Mouse (Mus musculus) layer of hippocampus, adult 9-10 months (tissue): ENCODE measurements around the gene Rcsd1.

Source experiments
- DNase-seq: peaks from one replicate; pipeline ENCODE4 v3.0.0; 2022; ENCODE audit warnings: low spot score

The Rcsd1 gene

DNA sequence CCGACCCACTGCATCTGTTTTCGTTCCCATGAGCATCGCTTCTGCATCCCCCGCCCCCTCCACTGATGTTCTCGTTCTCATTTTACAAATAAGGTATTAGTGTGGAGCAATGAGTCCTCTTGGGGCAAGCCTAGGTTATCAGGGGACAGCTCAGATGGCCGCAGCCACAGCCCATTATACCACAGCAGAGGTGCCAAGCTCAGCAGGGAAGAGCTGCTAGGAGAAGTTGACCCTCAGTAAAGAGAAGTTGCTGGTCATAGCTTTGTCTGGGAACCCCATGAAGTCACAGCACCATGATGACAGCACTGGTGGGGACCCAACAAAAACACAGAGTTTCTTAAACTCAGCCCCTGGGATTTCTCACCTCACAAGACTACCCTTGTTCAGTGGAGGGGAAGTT is 47.8 kb downstream of the Rcsd1 start:
- no peak for DNase-seq

DNA sequence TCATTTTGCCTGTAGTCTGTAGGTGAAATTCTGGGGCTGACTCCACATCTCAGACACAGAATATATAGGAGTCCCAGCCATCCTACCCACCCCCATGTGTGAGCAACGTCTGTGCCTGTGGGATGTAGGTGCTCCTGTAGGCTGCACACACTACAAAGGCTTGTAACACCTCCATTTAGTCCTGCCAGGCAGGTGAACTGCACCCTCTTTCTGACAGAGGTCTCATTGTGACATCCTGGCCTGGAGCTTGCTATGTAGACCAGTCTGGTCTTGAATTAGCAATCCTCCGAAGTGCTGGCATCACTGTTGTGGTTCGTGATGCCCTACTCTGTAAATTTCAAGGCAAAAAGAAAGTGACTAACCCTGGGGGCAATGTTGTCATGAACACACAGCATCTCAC is 48.4 kb downstream of the Rcsd1 start:
- DNase-seq: no peak

DNA sequence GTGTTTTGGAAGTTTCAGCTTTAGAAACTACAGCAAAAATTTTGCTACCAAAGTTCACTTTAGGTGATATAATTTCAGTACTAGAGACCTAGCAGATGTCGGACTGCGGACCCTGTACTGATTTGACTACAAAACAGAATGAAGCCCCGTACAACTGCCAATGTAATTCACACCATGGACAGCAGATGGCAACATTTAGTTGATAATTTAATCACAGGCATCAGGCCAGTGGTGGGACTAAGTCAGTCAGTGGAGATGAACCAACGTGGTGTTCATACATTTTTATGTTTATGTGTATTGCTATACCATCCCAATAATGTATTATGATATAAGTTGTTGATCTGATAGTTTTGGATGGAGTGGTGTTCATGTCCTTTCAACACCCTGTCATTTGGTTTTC is 48.8 kb downstream of the Rcsd1 start:
- DNase-seq: peak; percentile 70

DNA sequence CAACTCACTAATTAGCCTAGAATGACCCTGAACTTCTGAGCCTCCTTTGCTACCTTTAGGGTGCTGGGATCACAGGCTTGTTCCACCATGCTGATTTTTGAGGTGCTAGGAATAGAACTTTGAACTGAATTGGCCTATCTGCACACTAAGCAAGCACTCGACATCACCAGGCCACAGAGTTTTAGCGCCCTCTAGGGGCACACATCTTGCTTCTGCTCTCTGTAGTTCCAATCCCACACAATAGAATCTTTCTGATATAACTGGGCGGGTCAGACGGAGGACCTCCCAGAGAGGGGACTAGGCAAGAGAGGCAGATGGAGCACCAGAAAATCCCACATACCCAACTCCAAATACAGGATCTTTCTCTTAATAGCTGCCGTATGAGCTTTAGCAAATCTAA is 51.0 kb downstream of the Rcsd1 start:
- DNase-seq: peak; percentile 83

DNA sequence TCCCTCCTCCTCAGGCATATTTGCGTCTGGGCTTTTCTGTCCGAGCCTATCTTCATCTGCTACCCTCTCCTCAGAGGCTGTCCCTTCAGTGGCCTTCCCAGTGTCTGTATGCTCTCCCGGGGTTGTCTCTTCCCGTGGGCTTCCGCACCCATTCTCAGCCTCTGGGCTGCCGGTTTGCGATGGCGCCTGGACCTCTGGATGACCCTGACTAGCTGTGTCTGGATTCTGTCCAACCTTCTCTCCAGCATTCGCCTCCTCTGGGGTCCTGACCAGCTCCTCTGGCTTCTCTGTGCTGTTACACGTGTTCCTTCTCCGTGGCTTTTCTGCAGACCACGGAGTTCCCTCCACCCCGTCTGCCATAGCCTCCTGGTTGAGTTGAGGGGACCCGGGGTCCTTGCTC is 54.1 kb downstream of the Rcsd1 start:
- DNase-seq: no peak

DNA sequence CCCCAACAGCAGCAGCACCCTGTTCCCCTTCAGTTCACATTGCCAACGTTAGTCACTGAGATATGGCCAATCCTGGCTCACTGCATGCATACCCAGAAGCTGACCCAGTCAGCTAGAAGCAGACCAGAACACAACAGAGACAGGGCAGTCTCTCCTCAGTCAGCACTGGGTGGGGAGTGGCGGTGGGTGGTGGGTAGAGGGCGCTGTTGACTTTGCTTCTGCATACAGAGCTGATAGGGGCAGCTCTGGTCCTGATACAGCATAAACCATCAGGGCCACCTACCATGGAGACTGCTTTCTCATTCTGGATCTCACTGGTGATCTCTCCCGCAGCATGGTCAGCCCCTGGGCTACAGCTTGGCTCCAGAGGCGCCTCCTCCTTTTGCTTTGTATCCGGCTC is 54.5 kb downstream of the Rcsd1 start:
- no peak for DNase-seq

DNA sequence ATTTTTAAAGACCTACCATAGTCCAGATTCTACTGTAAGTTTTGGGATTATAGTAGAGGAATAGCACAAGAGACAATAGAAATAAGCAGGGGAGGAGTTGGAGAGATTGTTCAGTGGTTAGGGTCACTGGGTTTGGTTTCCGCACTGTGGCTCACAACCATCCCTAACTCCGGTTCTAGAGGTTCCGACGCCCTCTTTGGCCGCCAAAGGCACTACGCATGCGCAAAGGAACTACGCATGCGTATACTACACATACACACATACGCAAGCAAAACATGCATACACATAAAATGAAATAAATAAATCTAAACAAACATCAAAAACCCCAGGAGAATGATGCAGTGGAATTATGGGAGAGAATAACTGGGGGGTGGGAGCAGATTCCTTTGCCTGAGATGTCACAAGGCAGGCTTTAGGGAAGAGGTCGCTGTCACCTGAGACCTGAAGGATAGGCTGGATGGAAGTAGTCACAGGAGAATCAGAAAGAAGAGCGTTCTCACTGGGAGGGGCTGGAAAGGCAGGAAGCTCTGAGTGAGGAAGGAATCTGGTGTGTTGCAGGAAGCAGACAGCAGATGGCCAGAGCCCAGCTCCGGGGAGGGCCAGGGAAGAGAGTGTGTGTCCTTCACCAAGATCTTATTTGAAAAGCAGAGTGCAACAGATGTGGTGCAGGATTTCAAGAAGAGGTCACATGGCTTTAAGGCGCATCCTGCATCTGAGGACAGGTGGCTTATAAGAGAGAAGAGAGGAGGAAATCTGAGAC is 56.3 kb downstream of the Rcsd1 start:
- no peak for DNase-seq

DNA sequence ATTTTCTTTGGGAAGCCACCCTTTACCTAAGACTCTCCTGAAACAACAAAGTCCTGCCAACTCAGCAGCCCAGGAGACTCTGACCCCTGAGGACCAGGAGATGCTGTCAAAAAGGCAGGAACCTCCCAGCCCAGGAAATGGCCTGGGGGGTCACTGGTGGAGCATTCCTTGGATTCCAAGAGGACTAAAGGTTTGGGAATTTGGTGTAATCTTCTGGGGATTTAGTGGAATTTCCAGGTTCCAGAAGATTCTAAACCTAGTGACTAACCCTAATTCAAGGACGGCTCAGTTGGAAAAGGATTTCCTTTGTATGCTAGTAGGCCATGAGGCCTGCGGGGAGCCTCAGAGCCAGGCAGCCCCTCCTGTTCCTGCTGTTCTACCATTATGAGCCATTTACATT is 57.0 kb downstream of the Rcsd1 start:
- DNase-seq: no peak

DNA sequence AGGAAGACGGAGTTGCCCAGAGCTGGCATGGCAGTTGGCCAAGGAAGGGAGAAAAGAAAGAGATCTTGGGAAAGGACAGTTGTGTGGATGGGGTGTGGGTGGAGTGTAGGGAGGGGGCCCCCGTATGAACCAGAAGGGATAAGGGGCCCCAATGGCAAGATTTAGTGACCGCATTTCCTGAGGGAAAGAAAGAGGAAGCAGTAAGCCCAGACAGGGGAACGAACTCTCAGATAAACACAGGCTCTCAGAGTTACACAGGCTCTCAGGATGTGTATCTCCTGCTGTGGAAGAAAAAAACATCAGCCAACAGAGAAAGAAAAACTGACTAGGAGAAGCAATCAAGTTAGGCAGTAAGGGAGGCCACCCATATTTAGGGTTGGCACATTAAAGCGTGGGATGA is 58.4 kb downstream of the Rcsd1 start:
- no peak for DNase-seq

DNA sequence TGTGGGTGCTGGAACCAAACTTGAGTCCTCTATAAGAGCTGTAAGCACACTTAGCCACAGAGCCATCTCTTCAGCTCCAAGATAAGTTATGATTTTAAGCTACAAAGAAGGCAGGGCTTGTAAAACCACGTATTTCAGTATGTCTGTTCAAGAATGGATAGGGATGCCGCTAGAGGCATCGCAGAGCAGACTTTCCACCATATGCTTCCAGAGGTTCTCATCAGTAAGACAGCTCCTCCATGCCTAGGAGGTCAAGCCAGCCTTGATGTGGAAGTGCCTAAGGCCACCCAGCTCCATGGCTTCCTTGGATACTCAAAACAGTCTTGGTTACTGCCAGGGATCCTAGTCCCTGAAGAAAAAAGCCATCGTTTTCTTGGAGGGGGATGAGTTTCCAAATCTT is 64.5 kb downstream of the Rcsd1 start:
- no peak for DNase-seq

DNA sequence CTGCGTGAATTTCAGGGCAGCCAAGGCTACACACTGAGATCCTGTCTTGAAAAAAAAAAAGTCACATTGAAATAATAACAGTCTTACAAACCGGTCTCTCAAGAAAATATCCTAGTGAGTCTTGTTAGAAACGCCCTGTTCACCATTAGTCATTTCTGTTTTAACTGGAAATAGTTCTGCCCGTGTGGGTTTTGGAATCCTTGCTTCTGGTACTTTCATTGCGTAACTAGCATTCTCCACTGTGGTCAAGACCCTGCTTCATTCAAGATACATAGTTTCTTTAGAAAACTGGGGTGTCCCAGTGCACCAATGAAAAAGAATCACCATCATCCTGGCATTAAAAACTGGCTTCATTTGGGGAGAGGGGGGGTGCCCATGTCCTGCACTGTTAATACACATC is 65.8 kb downstream of the Rcsd1 start:
- no peak for DNase-seq

DNA sequence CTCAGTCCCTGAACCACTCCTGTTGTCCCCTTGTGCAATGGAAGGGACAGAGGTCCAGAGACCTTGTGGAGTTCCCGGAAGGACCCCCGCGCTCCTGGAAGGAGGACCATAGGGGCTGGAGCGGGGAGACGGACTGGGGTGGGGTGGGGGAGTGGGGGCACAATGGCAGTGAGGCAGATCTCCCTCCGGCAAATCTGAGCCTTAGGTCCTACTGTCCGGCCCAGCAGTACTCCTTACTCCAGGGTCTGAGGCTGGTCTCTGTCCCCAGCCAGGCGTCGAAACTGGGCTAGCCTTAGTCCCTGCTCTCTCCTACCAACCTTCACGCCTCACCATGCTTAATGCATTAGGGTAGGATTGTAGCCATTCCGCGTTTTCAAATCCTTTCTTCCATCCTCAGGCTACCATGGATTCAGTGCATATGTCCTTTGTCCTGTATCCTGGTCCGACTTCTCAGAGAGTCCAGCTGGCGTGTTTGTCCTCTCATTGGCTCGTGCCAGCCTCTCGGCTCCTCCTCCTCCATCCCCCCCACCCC is 66.7 kb downstream of the Rcsd1 start:
- DNase-seq: no peak

DNA sequence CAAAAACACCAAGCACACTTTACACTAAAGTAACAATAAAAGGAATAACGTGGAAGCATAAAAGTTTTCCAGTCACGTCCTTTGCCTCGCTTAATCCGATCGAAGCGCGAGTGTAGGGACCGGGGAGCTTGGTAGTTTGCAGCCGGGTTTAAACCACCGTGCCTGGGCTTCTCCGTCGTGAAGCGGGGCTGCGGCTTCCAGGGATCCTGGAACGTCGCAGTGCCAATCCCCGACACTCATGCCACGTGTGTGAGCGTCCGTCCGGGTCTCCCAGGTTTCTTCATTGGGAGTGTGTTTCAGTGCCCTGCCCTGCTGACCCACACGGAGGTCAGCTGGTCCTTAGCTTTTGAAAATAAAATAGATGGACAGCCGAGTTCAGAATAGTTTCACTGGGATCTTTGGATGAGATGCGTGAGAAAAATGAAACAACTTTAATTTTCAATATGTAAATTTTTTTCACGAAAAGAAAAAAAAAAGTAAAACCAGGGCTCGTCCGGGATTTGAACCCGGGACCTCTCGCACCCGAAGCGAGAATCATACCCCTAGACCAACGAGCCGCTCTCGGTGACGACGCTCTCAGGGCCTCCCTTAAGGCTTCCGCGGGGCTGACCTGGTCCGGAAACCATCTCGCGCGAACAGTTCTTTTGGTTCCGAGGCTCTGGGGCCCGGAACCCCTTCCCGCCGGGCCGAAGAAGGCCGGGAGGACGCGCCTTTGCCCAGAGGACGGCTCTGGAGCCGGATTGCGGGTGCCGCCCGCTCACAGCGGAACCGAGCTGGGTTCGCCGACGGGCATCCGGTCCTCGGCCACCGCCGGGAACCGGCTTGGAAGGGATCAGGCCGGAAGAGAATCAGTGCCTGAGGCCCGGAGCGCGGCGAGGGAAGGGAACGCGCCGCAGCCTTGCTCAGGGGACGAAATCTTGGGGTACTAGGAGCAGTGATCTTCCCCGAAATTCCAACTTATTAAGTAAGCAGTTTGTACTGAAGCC is 67.5 kb downstream of the Rcsd1 start:
- peak; percentile 79 for DNase-seq

DNA sequence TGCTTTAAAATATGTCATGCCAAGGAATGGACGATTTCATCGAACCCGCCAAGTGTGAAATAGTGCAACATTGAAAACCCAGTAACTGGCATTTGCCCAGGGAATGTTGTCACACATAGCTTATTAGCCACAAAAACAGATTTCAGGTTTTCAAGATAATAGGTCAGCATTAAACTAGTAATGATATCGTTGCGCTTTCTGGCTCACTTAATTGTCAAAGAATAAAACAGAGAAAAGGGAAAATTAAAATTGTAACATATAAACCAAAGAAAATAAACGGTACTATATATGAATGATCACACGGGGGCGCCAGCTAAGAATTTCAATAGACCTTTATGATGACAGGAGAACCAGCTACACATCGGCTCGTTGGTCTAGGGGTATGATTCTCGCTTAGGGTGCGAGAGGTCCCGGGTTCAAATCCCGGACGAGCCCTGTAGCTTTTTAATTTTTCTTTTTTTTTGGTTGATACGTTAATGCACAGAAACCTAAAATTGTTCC is 68.2 kb downstream of the Rcsd1 start:
- peak; percentile 83 for DNase-seq

DNA sequence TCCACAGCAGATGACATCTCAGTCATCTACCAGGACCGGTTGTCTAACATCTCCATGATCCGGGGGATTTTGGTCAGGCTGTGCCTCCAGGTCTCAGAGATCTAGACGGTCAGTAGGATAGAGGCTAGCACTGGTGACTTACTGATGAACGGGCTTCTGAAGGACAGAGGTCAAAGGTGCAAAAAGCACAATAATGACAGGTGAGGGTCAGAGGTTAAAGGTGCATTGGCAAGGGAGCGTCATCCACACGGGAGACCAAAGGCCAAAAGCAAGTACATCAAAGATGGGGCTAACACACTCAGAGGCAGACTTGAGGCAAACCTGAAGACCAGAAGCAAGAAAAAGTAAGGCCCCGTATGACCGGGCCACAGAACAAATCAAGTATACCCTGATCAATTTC is 73.3 kb downstream of the Rcsd1 start:
- DNase-seq: no peak

DNA sequence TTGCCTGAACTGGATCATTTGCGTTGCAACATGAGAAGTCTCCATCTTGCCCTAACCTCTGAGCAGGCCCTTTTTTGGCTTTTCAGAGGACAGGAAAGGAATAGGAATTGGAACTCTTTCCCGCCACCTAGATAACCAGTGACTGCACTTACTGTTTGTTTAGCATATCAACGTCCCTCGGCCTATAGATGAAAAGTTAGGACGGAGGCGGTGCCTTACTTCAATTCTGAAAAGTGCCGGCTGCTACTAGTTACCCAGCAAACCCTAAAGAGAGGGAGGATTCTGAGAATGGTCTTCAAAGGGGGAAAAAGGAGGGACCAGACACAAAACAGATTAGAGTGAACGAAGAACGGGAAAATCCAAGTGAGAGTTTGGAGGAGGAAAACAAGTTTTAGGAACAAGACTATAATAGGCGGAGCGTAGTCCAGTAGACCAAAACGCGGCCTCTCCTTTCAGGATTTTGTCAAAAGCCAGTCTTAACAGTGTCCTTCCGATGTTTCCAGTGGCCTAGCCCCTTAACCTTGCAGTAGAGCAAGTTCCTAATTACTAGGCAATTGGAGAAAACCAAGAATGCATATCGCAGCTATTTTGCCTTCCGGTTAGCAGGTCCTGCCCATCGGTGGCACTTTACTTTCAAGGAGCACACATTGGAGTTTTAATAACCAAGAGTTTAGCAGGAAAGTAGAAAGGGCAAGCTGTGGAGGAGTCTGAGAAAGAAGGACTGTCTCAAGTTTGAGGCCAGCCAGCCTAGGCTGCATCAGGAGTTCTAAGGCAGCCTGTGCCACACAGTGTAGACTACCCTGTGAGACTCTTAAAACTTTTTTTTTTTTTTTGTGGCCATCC is 74.3 kb downstream of the Rcsd1 start:
- no peak for DNase-seq

DNA sequence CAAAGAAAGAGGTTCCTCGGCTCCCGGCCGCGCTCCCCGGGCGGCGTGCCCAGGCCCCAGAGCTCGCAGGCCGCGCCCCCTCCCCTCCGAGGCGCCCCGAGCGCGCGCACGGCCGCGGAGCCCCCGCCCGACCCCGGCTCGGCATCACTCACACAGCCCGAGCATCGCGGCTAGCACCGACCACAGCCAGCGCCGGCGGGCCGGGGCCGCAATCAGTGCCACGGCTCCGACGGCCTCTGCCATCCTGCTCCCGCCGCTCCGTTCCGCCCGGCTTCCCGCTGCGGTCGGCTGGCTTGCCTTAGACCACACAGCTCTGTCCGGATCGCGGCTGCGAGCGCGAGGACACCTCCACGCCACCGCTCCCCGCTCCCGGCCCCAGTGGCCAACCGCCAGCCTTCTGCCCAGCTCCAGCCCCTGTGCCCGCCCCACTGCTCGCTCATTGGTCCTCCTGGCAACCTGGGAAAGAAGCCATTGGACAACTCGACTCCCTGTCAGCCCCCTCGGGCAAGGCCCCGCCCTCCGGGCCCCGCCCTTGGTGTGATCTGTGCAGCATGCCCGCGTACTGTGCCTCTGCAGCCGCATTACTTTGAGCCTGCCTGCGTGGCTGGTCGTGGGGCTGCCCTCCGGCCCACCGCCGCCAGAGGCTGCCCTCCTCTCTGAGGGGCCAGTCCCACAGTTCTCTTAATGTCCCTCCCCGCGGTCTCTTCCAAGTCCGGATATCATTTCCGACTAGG is 75.2 kb downstream of the Rcsd1 start, which contains the start of gene Mpzl1:
Gene Mpzl1 (minus strand): TSS at position 388 of the 734 bp plus-strand sequence.
- DNase-seq: peak; percentile 88

DNA sequence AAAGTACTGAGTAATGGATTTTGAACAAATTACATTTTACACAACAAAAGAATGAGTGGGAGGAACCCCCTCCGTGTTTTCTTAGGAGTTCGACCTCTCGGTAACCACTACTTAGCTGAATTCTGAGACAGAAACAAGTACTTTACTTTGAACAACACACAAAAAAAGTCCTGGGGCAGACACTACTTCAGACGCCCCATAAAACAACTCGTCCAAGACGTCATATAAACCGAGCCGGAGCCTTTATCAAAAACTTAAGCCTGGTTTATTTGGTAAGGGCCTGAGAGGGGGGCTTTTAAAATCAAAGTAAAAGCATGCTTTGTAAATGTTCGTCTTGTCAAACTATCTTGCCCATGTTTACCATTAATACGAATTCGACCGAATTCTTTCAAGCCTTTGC is 76.2 kb downstream of the Rcsd1 start:
- DNase-seq: no peak

DNA sequence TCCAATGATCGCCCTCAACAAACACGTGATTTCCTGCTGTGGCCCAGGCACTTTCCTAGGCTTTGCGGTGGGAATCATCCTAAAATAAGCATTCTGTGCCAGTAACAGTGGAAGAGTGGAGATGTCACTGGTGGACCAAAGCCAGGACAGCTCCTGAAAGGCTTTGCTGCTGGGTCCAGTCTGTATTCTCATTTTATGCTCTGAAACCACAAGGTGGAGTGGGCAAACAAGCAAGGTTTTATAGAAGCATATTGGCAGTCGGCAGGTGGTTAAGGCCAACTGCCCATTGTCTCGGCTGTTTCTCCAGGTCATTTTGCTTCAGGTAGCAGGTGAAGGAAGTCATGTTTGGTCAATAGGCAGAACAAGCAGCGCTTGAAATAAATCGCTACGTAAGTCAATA is 78.4 kb downstream of the Rcsd1 start:
- no peak for DNase-seq

DNA sequence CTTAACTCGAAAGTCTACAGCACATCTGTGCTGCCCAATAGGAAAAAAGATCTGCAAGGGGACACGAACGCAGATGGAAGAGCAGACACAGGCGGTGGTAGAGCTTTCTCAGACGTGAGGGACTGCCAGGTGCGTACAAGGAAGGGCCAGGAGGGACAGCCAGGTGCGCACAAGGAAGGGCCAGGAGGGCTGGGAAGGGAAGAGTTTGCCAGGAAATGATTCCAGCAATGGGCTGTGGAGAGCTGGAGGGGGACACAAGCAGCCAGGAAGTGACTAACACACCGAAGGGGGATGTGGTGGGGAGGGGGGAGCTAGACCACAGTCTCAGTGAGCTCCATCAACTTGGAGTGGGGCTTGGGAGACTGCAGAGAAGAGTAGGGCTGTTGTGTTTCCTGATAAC is 79.6 kb downstream of the Rcsd1 start:
- DNase-seq: no peak

DNA sequence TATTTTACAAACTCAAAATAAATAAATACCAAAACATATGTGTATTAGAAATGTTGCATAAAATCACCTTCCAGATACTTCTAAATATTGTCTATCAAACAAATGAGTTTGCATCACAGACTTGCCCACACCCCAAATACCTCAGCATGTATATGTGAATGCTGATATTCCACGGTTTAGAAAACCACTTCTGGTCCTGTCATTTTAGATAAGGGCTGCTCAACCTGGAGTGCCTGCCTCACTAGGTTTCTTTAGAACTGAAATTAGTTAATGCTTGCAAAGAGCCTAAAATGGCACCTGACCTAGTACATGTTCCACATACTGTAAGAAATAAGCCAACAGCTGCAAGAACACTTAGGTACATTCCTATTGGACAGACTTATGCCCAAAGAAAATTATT is 81.0 kb downstream of the Rcsd1 start:
- no peak for DNase-seq
